Mouse (Mus musculus) erythroblast, embryonic 14.5 days (primary cell): ENCODE results near the gene Me3.

Source experiments
- GATA1 ChIP-seq: IDR thresholded peaks from 2 replicates; pipeline ENCODE4 v1.6.1; 2012; ENCODE audit warnings: low read length, inconsistent platforms, mixed read lengths
- TAL1 ChIP-seq: IDR thresholded peaks from 3 replicates; pipeline ENCODE4 v1.6.1; 2012; ENCODE audit warnings: low read length, inconsistent platforms, mixed read lengths

DNA sequence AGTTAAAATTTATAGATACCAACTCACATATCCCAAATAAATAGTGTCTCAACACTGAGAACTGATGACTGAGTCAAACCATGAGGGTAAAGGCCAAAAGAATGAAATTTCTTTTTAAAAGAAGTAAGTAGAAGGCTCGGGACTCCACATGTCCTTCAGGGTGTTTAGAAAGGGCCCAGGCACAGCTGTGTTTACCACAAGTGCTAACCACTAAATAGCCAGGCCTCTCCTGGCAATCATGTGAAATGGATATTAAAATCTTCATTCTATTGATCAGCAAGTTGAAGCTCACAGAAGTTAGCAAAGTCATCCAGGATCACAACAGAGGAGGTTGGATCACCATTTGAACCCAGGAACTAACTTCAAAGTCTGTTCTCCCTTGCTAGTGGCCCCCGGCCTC is 86.1 kb downstream of the Me3 start:
- TF ChIP-seq GATA1 (no peak), TAL1 (no peak)
